Mouse (Mus musculus) lung, postnatal 0 days (tissue): ENCODE data around the gene Ift122.

Experiments
- CTCF ChIP-seq: IDR thresholded peaks from 2 replicates; pipeline ENCODE4 v1.5.1; 2016; ENCODE audit warnings: antibody characterized with exemption, mild to moderate bottlenecking
- EP300 ChIP-seq: IDR thresholded peaks from 2 replicates; pipeline ENCODE4 v1.6.1; 2016; ENCODE audit warnings: antibody characterized with exemption, mild to moderate bottlenecking, control low read depth

- TF ChIP-seq CTCF (no peak), EP300 (no peak)
Observed at GRCm38 (mm10) chr6:115954506-115955074, 101.3 kb downstream of the Ift122 start.
